Mouse (Mus musculus): Measurements from ENCODE around the gene Zfp319.
"Not testable (repeated sequence)": the region's sequence is repeated elsewhere in the genome, so short reads cannot be mapped to it uniquely, and the experiment has no call there.

Zfp319 gene

GRCm38 (mm10) chr8:95331720-95332436 is at the start of gene Zfp319, which contains the start of gene Usb1:
Gene Zfp319, minus strand, starts transcription at chr8:95331950.
Gene Usb1, plus strand, starts transcription at chr8:95332284.
- peak; percentile 97 for DNase-seq (ENCODE audit: low read depth, low spot score)

DNA sequence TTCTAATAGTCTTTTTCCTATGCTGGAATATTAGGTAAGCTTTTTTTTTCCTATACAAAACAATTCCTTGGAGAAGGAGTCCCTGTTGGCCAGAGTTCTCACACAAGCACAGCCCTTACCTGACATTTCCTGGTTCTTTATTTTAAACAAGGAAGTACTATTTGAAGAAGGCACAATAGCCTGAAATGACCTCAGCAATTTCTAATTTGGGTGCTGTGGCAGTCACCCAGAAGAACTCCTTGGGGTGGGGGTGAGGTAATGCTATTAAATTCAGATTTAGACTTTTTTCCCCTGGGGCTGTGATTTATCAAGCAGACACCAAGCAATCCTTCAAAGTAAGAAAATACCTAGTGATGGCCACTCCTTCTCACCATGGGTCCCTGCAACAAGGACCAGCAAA is 49.2 kb upstream of the Zfp319 start:
- no peak for DNase-seq (ENCODE audit: low read depth, low spot score)

DNA sequence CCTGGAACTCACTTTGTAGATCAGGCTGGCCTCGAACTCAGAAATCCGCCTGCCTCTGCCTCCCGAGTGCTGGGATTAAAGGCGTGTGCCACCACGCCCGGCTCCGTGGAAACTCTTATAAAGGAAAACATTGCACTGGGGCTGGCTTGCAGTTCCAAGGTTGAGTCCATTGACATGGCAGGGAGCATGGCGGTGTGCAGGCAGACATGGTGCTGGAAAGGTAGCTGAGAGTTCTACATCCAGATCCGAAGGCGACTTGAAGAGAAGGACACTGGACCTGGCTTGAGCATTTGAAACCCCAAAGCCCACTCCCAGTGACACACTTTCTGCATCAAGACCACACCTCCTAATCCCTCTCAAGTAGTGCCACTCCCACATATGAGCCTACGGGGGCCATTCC is 47.2 kb upstream of the Zfp319 start:
- not testable (repeated sequence) for DNase-seq (ENCODE audit: low read depth, low spot score)

DNA sequence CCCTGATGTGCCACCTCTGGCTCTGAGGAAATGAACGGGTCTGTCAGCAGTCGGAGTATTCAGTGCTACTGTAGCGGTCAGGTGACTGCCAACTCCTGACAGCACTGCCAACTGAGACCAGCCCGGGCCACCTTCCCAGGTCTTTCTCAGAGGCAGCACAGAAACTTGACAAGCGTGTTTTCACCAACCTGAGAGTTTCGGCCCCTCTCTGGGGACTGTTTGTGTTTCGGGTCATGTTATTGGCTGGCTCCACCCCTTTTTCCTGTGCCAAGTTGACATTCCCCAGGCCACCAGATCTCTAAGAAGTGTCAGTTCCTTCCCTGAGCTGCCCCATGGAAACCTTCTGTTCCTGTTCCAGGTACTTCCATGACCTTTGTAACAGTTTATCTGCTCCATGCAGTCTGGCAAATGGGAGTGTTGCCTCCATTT is 46.1 kb upstream of the Zfp319 start:
- DNase-seq (ENCODE audit: low read depth, low spot score) = no peak

- no peak for DNase-seq (ENCODE audit: low read depth, low spot score)
These were observed 45.4 kb upstream of the Zfp319 start for GRCm38 (mm10) chr8:95377101-95377500.

DNA sequence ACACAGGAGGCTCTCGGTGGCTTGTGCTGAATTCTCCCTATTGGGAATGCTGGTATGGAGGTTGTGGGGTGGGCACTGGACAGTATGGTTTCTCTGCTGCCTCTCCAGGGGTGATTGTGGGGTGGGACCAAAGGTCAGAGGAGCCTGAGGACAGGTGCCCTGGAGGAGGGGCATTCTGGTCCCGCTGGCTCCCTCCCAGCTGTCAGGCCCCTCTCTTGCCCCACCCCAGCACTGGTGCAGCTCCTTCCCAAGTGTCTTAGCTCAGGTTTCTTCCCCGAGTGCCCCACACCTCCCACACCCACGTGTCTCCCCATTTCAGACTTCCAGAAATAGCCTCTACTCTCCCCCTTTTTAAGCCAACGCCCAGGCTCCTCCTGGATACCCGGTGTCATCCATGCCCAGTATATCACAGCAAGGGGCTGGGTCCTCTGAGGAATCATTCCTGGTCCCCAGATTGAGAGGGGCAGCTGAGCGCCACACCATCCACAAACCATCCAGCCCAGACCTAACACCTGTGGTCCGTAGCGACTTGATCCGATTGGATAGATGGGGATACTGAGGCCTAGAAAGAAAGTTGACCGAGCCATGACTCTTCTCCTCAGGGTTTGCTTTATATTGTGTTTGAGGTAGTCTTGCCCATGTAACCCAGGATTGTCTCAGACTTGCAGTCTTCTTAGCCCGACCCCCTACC is 44.7 kb upstream of the Zfp319 start:
- DNase-seq (ENCODE audit: low read depth, low spot score) = no peak

DNA sequence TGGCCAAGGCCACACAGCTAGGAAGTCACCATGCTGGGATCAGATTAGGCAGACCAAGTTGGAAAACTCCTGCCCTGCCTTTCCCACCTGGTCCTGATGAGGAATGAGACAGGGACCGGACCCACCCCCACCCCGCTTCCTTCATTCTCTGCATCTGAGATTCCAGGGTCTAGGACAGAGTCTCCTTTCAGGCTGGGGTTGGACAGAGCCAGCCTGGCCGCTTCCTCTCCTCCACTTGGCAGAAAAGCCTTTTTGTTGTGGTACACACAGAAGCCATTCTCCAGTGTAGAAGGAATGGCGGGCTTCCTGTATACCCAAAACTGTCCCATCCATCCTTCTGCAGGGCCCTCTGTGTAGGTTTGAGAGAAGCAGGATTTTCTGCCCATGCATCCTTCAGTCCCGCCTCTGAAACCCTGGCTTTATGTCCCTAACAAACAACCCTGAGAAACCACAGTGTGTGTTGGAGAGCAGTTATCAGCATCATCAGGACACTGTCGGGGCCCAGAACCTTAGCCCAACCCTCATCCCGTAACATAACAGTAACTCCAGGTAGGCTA is 43.7 kb upstream of the Zfp319 start:
- DNase-seq (ENCODE audit: low read depth, low spot score) = no peak

DNA sequence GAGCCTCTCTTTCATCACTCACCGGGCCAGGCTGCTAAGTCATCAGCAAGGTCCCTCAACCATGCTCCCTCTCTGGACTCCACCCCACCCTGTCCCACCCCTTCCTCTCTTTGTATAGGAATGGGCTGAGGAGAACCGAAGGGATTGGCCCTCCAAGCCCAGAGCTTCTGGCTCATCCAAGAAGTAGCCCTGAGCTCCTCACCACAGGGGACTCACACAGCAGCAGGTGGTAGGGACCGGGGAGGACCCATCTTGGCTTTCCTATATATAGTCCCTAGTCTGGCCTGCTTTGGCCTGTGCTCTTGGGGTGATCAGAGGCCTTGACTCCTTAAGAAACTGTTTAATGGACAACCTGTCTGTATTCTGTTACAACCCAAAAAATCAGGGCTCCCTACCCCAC is 42.7 kb upstream of the Zfp319 start:
- DNase-seq (ENCODE audit: low read depth, low spot score) = no peak

GRCm38 (mm10) chr8:95373389-95374002 is 41.7 kb upstream of the Zfp319 start:
- no peak for DNase-seq (ENCODE audit: low read depth, low spot score)

GRCm38 (mm10) chr8:95369581-95370326 is 38.0 kb upstream of the Zfp319 start:
- DNase-seq (ENCODE audit: low read depth, low spot score) = no peak

- DNase-seq (ENCODE audit: low read depth, low spot score) = peak; percentile 78
These were observed 32.1 kb upstream of the Zfp319 start for GRCm38 (mm10) chr8:95363849-95364248.

GRCm38 (mm10) chr8:95362272-95362671 is 30.5 kb upstream of the Zfp319 start:
- no peak for DNase-seq (ENCODE audit: low read depth, low spot score)

DNA sequence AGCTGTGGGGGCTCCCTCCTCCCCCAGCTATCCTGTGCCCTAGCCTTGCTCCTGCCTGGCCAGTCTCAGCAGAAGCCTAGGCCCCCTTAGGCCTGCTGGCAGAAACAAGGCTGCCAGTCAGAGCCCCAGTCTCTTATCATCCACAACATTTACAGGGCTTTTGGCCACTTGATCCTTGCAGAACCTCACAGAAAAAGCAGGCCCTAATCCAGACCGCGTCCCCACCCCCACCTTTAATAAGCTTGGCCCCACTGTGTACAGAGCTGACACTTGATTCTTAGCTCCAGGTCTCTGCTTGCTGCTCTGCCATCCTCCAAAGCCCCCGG is 29.2 kb upstream of the Zfp319 start:
- no peak for DNase-seq (ENCODE audit: low read depth, low spot score)

DNA sequence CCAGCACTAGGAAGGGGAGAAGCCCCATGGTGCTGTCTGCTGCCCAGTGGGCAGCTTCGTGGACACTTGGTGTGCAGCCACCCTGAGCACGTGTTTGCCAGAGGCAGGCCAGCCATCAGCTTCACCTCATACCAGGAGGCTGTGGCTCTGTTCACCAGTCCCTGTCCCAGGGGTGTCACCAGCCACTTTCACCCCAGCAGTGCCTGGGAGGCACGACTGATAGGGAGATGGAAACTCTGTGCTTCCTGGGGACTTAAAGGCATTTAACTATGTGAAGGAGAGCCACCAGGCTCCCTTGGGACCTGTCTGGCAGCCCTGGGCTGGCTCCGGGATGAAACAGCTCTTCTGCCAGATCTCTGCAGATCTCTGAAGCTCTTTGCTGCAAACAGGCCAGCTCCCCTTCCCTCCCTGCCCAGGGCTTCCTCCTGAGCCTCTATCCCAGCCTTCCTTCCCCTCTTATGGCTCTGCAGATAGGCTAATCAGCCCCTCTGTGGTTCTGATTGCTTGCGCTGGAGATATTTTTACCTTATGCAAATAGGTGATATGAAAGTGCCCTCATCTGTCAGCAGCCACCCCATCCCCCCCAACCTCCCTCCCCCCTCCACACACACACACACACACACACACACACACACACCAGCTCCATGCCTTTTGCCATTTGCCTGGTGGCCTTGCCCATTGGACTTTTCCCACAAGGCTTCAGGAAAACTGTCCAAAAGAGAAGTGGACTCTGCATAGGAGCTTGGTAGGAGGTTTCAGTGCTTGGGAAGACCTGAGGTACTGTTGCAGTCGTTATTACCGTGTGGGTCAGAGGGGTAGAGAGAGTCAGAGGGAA is 28.6 kb upstream of the Zfp319 start:
- DNase-seq (ENCODE audit: low read depth, low spot score) = no peak

DNA sequence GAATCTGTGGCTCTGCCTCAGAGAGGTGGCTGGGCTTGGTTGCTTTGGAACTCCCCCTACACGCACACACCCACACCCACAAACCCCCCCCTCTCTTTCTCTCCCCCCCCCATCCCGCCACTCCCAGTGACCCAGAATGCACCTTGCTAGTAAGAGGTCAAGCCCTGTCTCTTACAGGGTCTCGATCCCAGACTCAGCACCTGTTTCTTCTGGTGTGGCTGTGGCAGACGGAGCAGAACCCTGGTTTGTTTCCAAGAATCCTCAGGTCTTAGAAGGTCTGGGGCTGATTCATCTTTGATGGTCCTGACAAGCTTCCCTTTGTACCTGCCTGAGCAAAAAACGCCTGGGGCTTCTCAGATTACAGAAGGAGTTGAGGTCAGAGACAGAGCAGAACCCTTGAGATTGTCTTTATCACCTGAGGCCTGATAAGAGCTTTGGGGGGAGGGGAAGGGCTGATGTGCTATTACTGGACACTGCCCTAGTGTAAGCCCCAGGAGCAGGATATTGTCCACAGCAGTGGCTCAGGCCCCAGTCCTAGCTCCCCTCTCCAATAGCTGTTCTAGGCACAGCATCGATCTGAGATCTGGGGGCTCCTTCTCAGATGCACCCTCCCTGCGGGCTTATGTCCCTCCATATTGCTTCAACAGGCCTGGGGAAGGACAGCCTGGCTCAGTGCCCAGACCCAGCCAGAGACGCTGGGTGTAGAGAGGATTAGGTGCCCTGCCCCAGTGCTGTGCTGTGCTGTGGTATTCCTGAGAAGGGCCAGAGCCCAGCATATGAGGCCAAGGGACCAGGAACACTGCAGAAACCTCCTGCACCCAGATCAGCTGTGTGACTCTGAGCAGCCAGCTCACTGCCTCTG is 27.0 kb upstream of the Zfp319 start:
- no peak for DNase-seq (ENCODE audit: low read depth, low spot score)

- DNase-seq (ENCODE audit: low read depth, low spot score) = no peak
These were observed 22.9 kb upstream of the Zfp319 start for GRCm38 (mm10) chr8:95354606-95355005.

DNA sequence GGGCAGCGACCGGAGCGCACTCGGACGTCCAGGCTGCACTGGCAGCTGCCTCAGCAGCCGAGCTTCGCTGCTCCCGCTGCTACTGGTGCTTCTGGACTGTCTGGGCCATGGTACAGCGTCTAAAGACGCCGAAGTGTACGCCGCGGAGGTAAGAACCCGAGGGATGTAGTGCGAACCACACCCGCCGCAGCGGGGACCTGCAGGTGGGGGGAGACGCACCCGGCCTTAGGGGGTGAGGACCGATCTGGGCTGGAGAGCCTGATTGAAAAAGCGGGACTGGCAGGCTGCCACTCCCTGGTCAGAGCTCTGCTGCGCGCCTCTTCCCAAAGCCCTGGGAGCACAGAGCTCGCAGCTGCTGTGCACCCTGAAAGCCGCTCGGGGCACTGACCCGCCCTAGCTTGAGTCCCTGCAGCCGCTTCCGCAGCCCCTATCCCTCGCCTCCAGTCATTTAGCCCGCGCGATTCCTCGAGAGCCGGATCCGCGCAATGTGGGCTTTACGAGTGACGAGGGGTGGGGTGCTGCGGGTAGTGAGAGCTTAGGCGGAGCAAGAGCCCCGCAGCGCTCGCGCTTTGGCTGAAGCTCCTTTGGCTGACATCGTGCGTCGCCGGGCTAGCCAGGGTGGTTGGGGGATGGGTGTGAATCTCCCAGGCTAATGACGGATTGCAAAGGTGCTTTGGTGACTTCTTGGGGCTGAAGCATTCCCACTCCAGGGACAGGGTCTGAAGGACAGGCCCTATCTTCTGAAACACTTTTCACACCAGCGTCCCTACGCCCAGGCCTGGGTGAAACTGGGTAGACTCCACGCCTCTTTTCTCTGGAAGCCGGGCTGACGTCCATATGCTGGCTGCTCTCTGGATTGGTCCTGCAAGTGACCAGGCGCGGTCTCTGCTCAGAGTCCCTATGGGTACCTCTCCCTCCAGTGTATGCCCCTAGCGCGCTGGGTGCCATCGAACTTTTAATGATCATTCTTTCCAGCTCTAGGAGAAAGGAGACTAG is 21.4 kb upstream of the Zfp319 start:
- no peak for DNase-seq (ENCODE audit: low read depth, low spot score)

DNA sequence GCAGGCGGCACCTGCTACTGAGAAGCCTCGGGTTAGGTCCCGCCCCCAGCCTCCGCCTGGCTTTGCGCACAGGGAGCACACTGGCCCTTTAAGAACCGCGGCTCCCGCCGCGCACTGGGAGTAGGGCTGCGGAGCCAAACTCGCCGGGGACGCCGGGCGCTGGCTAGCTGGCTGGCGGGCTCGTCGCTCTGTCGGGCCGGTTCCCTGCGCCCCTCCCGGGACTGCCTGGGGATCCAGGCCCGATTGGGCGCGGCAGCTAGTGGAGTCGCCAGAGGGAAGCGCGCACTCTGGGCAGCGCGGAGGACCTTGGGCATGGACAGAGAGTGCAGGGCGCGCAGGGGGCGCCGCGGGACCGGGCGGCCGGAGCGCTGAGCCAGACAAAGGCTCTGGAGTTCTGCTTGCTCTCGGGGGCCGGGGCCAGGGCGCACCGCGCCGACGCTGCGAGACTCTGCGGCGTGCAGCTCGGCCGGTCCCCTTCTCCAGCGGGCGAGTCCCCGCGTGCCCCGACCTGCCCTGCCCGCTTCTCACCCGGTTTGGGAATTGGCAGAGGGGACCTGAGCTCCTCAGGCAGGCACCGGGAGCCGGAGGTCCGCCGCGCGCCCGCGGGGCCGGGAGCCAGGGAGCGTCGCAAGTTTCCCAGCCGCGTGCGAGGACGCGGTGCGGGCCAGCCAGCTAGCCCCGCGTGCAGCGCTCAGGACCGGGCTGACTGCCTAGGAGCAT is 20.6 kb upstream of the Zfp319 start, which contains the start of gene Mmp15:
Gene Mmp15 (plus strand): TSS at position 118 of the 720 bp plus-strand sequence.
- DNase-seq (ENCODE audit: low read depth, low spot score) = no peak
